Mouse (Mus musculus): ENCODE data around the gene R3hdm4.

R3hdm4 gene

GRCm38 (mm10) chr10:79872862-79873261 lies 48.1 kb downstream of the R3hdm4 start:
- no peak for DNase-seq (ENCODE audit: low spot score in 2 of 2)

DNA sequence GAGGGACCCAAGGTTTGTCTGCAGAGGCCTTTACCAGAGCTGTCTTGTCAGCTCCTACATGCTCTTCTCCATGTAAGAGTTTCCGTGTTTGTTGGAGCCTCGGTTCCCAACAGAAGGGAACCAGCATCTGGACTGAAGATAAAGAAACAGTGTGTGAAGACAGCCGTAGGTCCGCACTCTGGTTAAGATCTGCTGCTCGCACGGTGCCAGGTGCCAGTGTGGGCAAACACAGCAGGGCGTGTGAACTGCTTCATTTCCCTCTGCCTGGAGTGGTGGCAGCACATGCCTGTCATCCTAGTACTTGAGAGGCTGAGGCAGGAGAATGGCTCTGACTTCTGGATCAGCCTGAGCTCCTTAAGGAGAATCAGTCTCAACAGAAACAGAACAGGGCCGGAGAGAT lies 49.2 kb downstream of the R3hdm4 start:
- DNase-seq (ENCODE audit: low spot score in 2 of 2), result no peak

- DNase-seq (ENCODE audit: low spot score in 2 of 2), result no peak
Measured at GRCm38 (mm10) chr10:79866601-79867000, 54.4 kb downstream of the R3hdm4 start.

DNA sequence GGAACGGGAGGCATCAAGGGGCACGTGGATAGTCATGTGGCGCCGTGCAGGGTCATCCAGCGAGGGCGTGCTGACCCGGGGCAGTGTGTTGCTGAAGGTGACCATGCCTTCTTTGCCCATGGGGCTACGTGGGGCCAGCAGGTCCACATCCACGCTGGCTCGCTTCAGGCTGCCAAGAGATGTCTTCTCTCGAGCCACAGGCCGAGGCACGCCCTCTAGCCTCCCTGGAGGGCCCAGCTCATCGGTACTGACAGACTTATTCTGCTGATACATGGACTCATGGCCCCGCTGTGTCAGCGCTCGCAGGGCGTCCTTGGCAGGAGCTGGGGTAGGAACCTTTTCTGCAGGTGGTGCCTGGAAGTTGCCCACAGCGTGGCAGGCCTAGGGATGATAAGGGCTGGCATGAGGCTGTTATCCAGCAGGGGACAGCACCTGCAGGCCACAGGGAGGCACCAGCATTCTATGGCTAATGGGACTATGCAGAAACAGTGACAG lies 55.2 kb downstream of the R3hdm4 start:
- DNase-seq (ENCODE audit: low spot score in 2 of 2), result no peak

- no peak for DNase-seq (ENCODE audit: low spot score in 2 of 2)
Measured at GRCm38 (mm10) chr10:79865189-79865601, 55.8 kb downstream of the R3hdm4 start.

DNA sequence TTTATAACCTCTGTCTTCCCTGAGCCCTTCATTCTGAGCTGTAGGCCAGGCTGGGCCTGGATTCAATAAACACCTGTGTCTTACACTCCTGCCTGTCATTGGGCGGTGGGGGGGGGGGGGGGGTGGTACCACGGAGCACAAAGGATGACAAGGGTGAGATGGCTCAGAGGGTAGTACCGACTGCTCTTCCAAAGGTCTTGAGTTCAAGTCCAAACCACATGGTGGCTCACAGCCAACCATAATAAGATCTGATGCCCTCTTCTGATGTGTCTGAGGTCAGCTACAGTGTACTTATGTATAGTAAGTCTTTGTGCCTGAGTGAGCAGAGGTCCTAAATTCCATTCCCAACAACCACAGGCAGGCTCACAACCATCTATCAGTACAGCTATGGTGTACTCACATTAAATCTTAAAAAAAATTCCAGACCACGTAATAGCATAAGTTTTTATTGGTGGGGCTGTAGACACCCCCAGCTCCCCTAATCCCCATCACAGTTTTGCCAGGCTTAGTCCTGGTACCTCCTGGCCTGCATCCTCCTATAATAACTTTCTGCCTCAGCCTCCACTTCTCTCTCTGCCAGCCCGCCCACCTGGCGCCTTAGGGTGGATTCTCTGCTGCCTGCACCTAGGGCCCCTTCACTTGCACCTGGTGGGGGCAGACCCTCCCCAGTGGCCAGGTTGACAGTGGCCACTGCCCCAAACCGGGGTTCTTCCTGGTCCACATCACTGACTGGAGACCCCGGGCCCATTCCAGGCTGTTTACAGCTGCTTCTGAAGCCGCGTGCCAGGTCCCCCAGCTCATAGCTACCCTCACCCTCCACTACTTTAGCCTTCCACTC lies 56.4 kb downstream of the R3hdm4 start:
- DNase-seq (ENCODE audit: low spot score in 2 of 2), result no peak

- no peak for DNase-seq (ENCODE audit: low spot score in 2 of 2)
Measured at GRCm38 (mm10) chr10:79862925-79863324, 58.1 kb downstream of the R3hdm4 start.

GRCm38 (mm10) chr10:79862049-79862788 lies 58.8 kb downstream of the R3hdm4 start:
- no peak for DNase-seq (ENCODE audit: low spot score in 2 of 2)

DNA sequence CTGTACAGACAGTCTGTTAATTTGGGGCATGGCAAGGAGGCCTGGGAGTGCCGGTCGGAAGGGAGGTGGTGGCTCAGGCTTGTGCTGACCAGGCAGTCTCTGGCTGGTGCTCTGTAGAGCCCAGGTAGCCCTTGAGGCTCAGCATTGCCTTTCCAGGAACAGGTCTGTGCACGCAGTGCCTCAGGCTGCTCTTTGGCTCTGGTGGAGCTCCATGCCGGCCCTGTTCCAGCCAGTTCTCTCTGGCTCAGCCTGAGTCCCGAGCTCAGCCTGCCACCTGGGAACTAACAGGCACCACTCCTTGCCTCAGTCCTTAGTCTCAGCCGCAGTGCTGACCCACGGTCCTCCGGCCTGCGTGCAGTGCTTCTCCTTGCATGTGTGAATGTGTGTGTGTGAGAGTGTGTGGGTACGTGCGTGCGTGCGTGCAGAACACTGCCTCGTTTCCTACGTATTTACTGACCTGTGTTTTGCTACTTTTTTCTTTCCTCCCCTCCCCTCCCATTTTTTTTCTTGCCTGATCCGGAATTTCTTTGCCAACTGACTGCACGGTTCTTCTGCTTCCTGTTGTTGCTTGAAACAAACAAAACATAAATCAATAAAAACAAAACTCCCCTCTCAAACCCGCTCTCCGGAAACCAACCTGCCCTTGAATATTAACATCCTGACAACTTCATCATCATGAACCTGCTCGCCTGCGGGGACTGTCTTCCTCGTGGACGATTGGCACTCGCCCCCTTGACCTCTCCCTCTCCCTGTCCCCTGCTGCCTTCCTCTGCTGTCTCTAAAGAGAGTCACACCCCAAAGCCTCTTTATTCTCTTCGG lies 59.6 kb downstream of the R3hdm4 start:
- DNase-seq (ENCODE audit: low spot score in 2 of 2), result no peak

- DNase-seq (ENCODE audit: low spot score in 2 of 2), result no peak
Measured at GRCm38 (mm10) chr10:79860079-79860911, 60.7 kb downstream of the R3hdm4 start.
